Mouse (Mus musculus) layer of hippocampus, postnatal 10 days (tissue): ENCODE measurements around the gene Pygm. TPM values are rescaled to one million over a fixed set of nuclear protein-coding genes. Genes with fewer than 3 reads are reported as not detected.

Source experiments
- DNase-seq, 2 experiments: peaks; one replicate each; pipeline ENCODE4 v3.0.0; 2021; ENCODE audit warnings: low spot score in 2 of 2
- total RNA-seq, 2 experiments: library from RNA; stranded (reverse); gene quantifications; 2 replicates each; pipeline ENCODE4 v1.2.3; 2021

Gene Pygm
- total RNA-seq, 2 experiments from 2014 or later, result 16.2 to 17.4 TPM

GRCm38 (mm10) chr19:6407109-6407508 is 22.9 kb downstream of the Pygm start:
- DNase-seq, result no peak

GRCm38 (mm10) chr19:6407816-6408510 is 23.8 kb downstream of the Pygm start:
- no peak for DNase-seq

- DNase-seq, result no peak
Observed at GRCm38 (mm10) chr19:6408749-6409148, 24.6 kb downstream of the Pygm start.

GRCm38 (mm10) chr19:6409176-6409575 is 25.0 kb downstream of the Pygm start:
- DNase-seq, result no peak

GRCm38 (mm10) chr19:6409936-6410335 is 25.7 kb downstream of the Pygm start:
- no peak for DNase-seq

- DNase-seq, result no peak
Observed at GRCm38 (mm10) chr19:6412798-6413197, 28.6 kb downstream of the Pygm start.

GRCm38 (mm10) chr19:6415454-6415853 is 31.3 kb downstream of the Pygm start:
- no peak for DNase-seq

GRCm38 (mm10) chr19:6416124-6416770 is 32.0 kb downstream of the Pygm start:
- DNase-seq, result peak in 1 of 2 experiments; percentile 71

- DNase-seq, result no peak
Observed at GRCm38 (mm10) chr19:6416894-6417761, 32.9 kb downstream of the Pygm start.

GRCm38 (mm10) chr19:6418233-6418879 is 34.2 kb downstream of the Pygm start, which contains the start of gene Nrxn2:
TSS of gene Nrxn2 (plus strand) at chr19:6418731.
- peak; percentile 94 to 95 for DNase-seq

GRCm38 (mm10) chr19:6418984-6419692 is 34.9 kb downstream of the Pygm start:
- DNase-seq, result no peak

- no peak for DNase-seq
Observed at GRCm38 (mm10) chr19:6419805-6420310, 35.7 kb downstream of the Pygm start.

GRCm38 (mm10) chr19:6420481-6421210 is 36.4 kb downstream of the Pygm start:
- DNase-seq, result no peak

GRCm38 (mm10) chr19:6421211-6421590 is 37.0 kb downstream of the Pygm start:
- DNase-seq, result no peak

GRCm38 (mm10) chr19:6422014-6422413 is 37.8 kb downstream of the Pygm start:
- DNase-seq, result no peak

GRCm38 (mm10) chr19:6423241-6423640 is 39.0 kb downstream of the Pygm start:
- no peak for DNase-seq

GRCm38 (mm10) chr19:6424137-6424881 is 40.1 kb downstream of the Pygm start:
- no peak for DNase-seq

- DNase-seq, result no peak
Observed at GRCm38 (mm10) chr19:6425595-6425994, 41.4 kb downstream of the Pygm start.
